Mouse (Mus musculus): ENCODE measurements at regions not wholly inside any gene's neighbourhood (a gene's known extent, or its start where the extent isn't known, plus 50 kb on each side); places are given as distances from the start of the nearest gene placed in this dataset.
"Not testable (repeated sequence)": the region's sequence is repeated elsewhere in the genome, so short reads cannot be mapped to it uniquely, and the experiment has no call there.

DNA sequence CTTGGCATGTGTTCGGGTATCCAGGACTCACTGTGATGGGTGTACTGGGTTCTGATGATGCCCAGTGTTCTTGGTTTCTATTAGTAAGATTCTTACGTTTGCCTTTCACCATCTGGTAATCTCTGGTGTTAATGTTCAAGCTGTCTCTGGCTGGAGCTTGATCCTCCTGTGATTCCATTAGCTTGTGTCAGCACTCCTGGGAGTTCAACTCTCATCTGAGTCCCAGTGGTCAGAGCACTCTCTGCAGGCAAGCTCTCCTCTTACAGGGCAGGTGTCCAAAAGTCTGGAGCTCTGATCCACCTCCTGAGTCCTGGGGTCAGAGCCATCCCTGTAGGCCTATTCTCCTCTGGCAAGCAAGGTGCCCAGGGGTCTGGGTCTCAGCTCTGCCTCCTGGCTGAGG lies 63.1 kb downstream of the Actbl2 start:
- TF ChIP-seq CHD1 (IDR thresholded peaks at IDR 0.05; ENCODE audit: low read depth, low read length); MAFK (IDR thresholded peaks at IDR 0.05; ENCODE audit: insufficient replicate concordance, low read length); UBTF (IDR thresholded peaks at IDR 0.05; ENCODE audit: low read depth, low read length); CTCF (conservative IDR thresholded peaks at IDR 0.05 in 1 of 2, IDR thresholded peaks at IDR 0.05 in 1 of 2; ENCODE audit: low read depth in 2 of 2, low read length in 2 of 2); TBP (conservative IDR thresholded peaks at IDR 0.05; ENCODE audit: low read depth, low read length); HCFC1 (IDR thresholded peaks at IDR 0.05; ENCODE audit: low read depth, low read length): not testable (repeated sequence)

Data from CH12.LX (cell line).